Mouse (Mus musculus): ENCODE data around the gene Hrnr. TPM values are rescaled to one million over a fixed set of nuclear protein-coding genes. Genes with fewer than 3 reads are reported as not detected.
A peak's percentile ranks its signal among the peaks of the same experiment; 100 is the strongest.

Hrnr gene
- polyA plus RNA-seq, 1 experiment from 2014 or later: 0.14 TPM

GRCm38 (mm10) chr3:93361933-93362574, 42.5 kb downstream of the Hrnr start:
- ATAC-seq (ENCODE audit: insufficient number of reproducible peaks, insufficient read depth, low FRiP score, low TSS enrichment, low read depth): peak; percentile 68; the same call in 1 of the 2 replicates
- 9% methylated on average over 10 of the region's 10 CpGs for WGBS
- no peak overlapping the region for H3K9ac ChIP-seq
- H3K4me1 ChIP-seq: peaks cover 7% of the 10 kb centered on the region; the same call in 1 of the 2 replicates
- H3K4me2 ChIP-seq: peak overlapping the region; percentile 41; the same call in 1 of the 2 replicates
- H3K4me3 ChIP-seq: no peak overlapping the region
- no peak overlapping the region for H3K27ac ChIP-seq
- H3K36me3 ChIP-seq: no peaks in the 10 kb centered on the region
- no peaks in the 10 kb centered on the region for H3K9me3 ChIP-seq
- H3K27me3 ChIP-seq: peaks cover 5% of the 10 kb centered on the region; the same call in 1 of the 2 replicates

DNA sequence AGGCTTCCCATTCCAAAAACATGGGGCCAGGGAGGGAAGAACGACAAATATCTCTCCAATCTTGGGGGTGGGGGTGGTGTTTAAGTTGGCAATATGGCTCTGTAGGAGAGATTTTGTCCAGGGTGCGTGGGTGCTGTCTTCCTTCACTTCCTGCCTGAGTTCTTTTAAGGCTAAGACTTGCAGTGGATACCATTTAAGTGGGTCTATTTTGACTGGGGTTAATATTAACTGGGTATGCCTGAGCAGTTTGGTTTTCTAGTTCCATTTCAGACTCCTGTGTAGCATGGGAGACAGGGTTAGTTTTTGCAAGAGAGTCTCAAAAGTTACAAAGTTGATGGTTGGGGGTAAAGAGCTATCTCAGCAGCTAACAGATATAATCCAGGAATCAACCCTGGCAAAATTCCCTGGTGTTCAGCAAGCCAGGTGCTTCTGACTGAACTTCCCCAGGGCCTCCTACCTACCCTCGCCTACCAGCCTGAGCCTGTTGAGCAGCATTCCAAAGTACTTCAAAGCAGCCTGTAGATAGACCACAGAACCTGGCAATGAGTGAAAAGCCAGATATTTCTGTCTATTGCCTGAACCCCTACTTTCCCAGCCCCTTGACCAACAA, 47.5 kb downstream of the Hrnr start:
- H3K9ac ChIP-seq: no peak overlapping the region
- H3K9me3 ChIP-seq: no peaks in the 10 kb centered on the region
- no peaks in the 10 kb centered on the region for H3K36me3 ChIP-seq
- H3K27me3 ChIP-seq: peaks cover 5% of the 10 kb centered on the region; the same call in 1 of the 2 replicates
- no peak for ATAC-seq (ENCODE audit: insufficient number of reproducible peaks, insufficient read depth, low FRiP score, low TSS enrichment, low read depth)
- WGBS: 51% methylated on average over 3 of the region's 3 CpGs
- H3K4me2 ChIP-seq: no peak overlapping the region
- peaks cover 6% of the 10 kb centered on the region; the same call in 1 of the 2 replicates for H3K4me1 ChIP-seq
- peak overlapping the region; percentile 28; the same call in 1 of the 2 replicates for H3K27ac ChIP-seq
- H3K4me3 ChIP-seq: no peak overlapping the region

DNA sequence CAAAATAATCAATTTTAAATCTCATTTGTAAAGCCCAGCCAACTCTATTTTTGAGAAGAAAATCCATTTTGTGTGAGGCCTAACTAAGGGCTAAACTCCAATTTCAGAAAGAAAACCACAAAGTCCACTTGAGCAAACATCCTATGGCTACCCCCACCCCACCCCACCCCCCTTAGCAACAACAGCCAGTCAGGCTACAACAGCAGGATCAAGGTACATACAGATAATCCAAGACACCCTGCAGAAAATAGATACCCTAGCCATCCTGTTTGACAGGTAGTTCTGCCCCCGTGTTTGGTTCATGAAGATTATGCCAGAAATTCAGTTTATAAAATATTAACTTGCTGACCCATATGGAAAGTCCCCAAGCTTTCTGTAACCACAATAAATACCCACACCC, 48.6 kb downstream of the Hrnr start:
- Histone ChIP-seq H3K27me3 (peaks cover 5% of the 10 kb centered on the region; the same call in 1 of the 2 replicates), H3K9me3 (no peaks in the 10 kb centered on the region), H3K4me1 (no peaks in the 10 kb centered on the region), H3K36me3 (no peaks in the 10 kb centered on the region), H3K27ac (no peak overlapping the region), H3K4me2 (no peak overlapping the region), H3K9ac (no peak overlapping the region), H3K4me3 (no peak overlapping the region)
- no peak for ATAC-seq (ENCODE audit: insufficient number of reproducible peaks, insufficient read depth, low FRiP score, low TSS enrichment, low read depth)
- 58% methylated on average over 1 of the region's 1 CpGs for WGBS

- Histone ChIP-seq H3K9me3 (no peaks in the 10 kb centered on the region), H3K4me1 (no peaks in the 10 kb centered on the region), H3K27ac (no peak overlapping the region), H3K4me3 (no peak overlapping the region), H3K4me2 (no peak overlapping the region), H3K27me3 (no peaks in the 10 kb centered on the region), H3K9ac (no peak overlapping the region), H3K36me3 (no peaks in the 10 kb centered on the region)
- ATAC-seq (ENCODE audit: insufficient number of reproducible peaks, insufficient read depth, low FRiP score, low TSS enrichment, low read depth): no peak
- 78% methylated on average over 6 of the region's 6 CpGs for WGBS
These were observed 53.9 kb downstream of the Hrnr start for GRCm38 (mm10) chr3:93373416-93373815.

- ATAC-seq (ENCODE audit: insufficient number of reproducible peaks, insufficient read depth, low FRiP score, low TSS enrichment, low read depth): no peak
- Histone ChIP-seq H3K27ac (no peak overlapping the region), H3K4me1 (no peaks in the 10 kb centered on the region), H3K36me3 (no peaks in the 10 kb centered on the region), H3K4me3 (no peak overlapping the region), H3K4me2 (no peak overlapping the region), H3K9me3 (no peaks in the 10 kb centered on the region), H3K27me3 (no peaks in the 10 kb centered on the region), H3K9ac (no peak overlapping the region)
- 77% methylated on average over 1 of the region's 1 CpGs for whole genome bisulfite sequencing
These were observed 55.6 kb downstream of the Hrnr start for GRCm38 (mm10) chr3:93375196-93375595.

DNA sequence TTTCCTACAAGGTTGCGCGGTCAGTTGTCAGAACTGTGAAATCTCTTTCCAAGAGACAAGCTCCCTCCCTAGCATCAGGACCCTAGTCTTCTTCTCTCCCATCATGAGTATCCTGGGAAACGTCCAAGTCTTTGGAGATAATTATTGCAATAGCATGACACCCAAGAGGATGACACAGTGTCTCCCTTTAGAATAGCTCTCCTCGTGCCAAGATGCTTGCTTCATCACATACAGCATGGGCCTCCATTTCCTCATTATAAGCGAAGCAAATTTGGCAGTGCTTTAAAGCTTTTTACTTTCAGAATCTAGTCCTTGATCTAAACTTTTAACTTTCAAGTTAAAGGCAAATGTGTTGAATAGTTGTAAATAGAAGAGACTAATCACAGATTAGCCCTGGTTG, 56.1 kb downstream of the Hrnr start:
- H3K9me3 ChIP-seq: no peaks in the 10 kb centered on the region

GRCm38 (mm10) chr3:93378146-93378545, 58.6 kb downstream of the Hrnr start:
- Histone ChIP-seq H3K27me3 (no peaks in the 10 kb centered on the region), H3K36me3 (no peaks in the 10 kb centered on the region), H3K4me2 (no peak overlapping the region), H3K4me1 (no peaks in the 10 kb centered on the region; the same call in 1 of the 2 replicates), H3K9ac (no peak overlapping the region), H3K27ac (no peak overlapping the region), H3K4me3 (no peak overlapping the region), H3K9me3 (no peaks in the 10 kb centered on the region)
- 50% methylated on average over 4 of the region's 4 CpGs for WGBS
- ATAC-seq (ENCODE audit: insufficient number of reproducible peaks, insufficient read depth, low FRiP score, low TSS enrichment, low read depth): no peak

More for the DNA sequence above, 56.1 kb downstream of the Hrnr start:
- ATAC-seq (ENCODE audit: insufficient number of reproducible peaks, insufficient read depth, low FRiP score, low TSS enrichment, low read depth): no peak
- Histone ChIP-seq H3K27ac (no peak overlapping the region), H3K36me3 (no peaks in the 10 kb centered on the region), H3K27me3 (no peaks in the 10 kb centered on the region), H3K9ac (no peak overlapping the region), H3K4me3 (no peak overlapping the region), H3K4me1 (no peaks in the 10 kb centered on the region; the same call in 1 of the 2 replicates), H3K4me2 (no peak overlapping the region)
- WGBS: 82% methylated on average over 5 of the region's 5 CpGs

Other genes starting within 250 kb of the Hrnr start
- gene Crnn, start 175.0 kb upstream of the Hrnr start, polyA plus RNA-seq (2015; fragmentation: Nextera tagmentation; extraction: Ambion mirVana): 0.65 and 0.76 TPM in 2 replicates
- not detected in 2 replicates for gene Flg2, start 122.5 kb upstream of the Hrnr start, polyA plus RNA-seq (2015; fragmentation: Nextera tagmentation; extraction: Ambion mirVana)
- not detected in 2 replicates for gene Flg, start 46.2 kb upstream of the Hrnr start, polyA plus RNA-seq (2015; fragmentation: Nextera tagmentation; extraction: Ambion mirVana)
- gene Rptn, start 74.0 kb downstream of the Hrnr start, polyA plus RNA-seq (2015; fragmentation: Nextera tagmentation; extraction: Ambion mirVana): not detected in 2 replicates
- gene Tchh, start 122.6 kb downstream of the Hrnr start, polyA plus RNA-seq (2015; fragmentation: Nextera tagmentation; extraction: Ambion mirVana): 0.88 and 1.0 TPM in 2 replicates
- gene Tchhl1, start 149.0 kb downstream of the Hrnr start, polyA plus RNA-seq (2015; fragmentation: Nextera tagmentation; extraction: Ambion mirVana): not detected in 2 replicates
- 1,381 and 1,392 TPM in 2 replicates for gene S100a11, start 200.7 kb downstream of the Hrnr start, polyA plus RNA-seq (2015; fragmentation: Nextera tagmentation; extraction: Ambion mirVana)
- gene S100a10, start 235.3 kb downstream of the Hrnr start, polyA plus RNA-seq (2015; fragmentation: Nextera tagmentation; extraction: Ambion mirVana): 507 and 556 TPM in 2 replicates

Data from embryonic facial prominence, embryonic 13.5 days (tissue).